17 mouse cellular contexts compared by ENCODE assay signal in genomic region chr10:109561094-109561493, GRCm38 (mm10).
A peak's percentile ranks its signal among the peaks of the same experiment; 100 is the strongest.
DNase-seq lines count a peak whose midpoint lies in the region; ATAC-seq lines count a peak whose summit lies in the region.
"Had no signal": no experiment of that assay in that cellular context is flagged by ENCODE, and none has a peak within 500 bp of the region (broad histone marks: within the 10 kb centered on the region; RNA-seq: fewer than 3 reads in every experiment).

No protein-coding gene starts in this region.

- no peaks in the 10 kb centered on the region for H3K9me3 ChIP-seq in kidney, embryonic 16.5 days (ENCODE audit: low read length)
- H3K9me3 ChIP-seq: embryonic facial prominence, embryonic 10.5 days; intestine, embryonic 15.5 days had no signal

- H3K27me3 ChIP-seq in kidney, embryonic 16.5 days (ENCODE audit: insufficient read depth, low read length), result no peaks in the 10 kb centered on the region
- H3K27me3 ChIP-seq: CH12.LX; intestine, embryonic 15.5 days had no signal

- no peak overlapping the region for H3K4me2 ChIP-seq in kidney, embryonic 16.5 days (replicated peaks; ENCODE audit: low read depth, low read length)
- H3K4me2 ChIP-seq: intestine, embryonic 15.5 days had no signal

- ATAC-seq in kidney, embryonic 16.5 days (ENCODE audit: low FRiP score, low TSS enrichment), result no peak
- ATAC-seq: intestine, embryonic 15.5 days; lung, postnatal 0 days had no signal

- 0% methylated on average over 1 of the region's 1 CpGs for WGBS in kidney, embryonic 16.5 days

- intact Hi-C loops in heart, postnatal 25 days (cut with DNase I), result no loop called here

- no peak overlapping the region for H3K9ac ChIP-seq in kidney, embryonic 16.5 days (replicated peaks; ENCODE audit: low read length)
- H3K9ac ChIP-seq: intestine, embryonic 15.5 days had no signal

- DNase-seq in adrenal gland, adult (ENCODE audit: inconsistent age in 2 of 2, low spot score in 1 of 2), result peak; percentile 23 to 77
- no peak for DNase-seq in adrenal gland, adult 18-20 months (ENCODE audit: low spot score in 2 of 2)
- peak; percentile 7 for DNase-seq in layer of hippocampus, adult 11-12 months (ENCODE audit: low spot score)
- no peak for DNase-seq in layer of hippocampus, adult 8-10 months (ENCODE audit: low spot score in 2 of 2)
- peak; percentile 7 for DNase-seq in testis, postnatal 14 days (ENCODE audit: low spot score)
- DNase-seq in testis, postnatal 10 days (ENCODE audit: low spot score), result no peak
- DNase-seq in heart, postnatal 25 days (ENCODE audit: low spot score), result no peak
- DNase-seq: cerebellum, adult 9-10 months; heart, postnatal 10 days; kidney, postnatal 36 days; liver had no signal

- no peak overlapping the region for H3K27ac ChIP-seq in kidney, embryonic 16.5 days (ENCODE audit: low read length)
- H3K27ac ChIP-seq: embryonic facial prominence, embryonic 10.5 days; intestine, embryonic 15.5 days had no signal

- no peaks in the 10 kb centered on the region for H3K4me1 ChIP-seq in kidney, embryonic 16.5 days (ENCODE audit: insufficient read depth, low read length)
- H3K4me1 ChIP-seq: embryonic facial prominence, embryonic 10.5 days; intestine, embryonic 15.5 days had no signal

- no peaks in the 10 kb centered on the region for H3K36me3 ChIP-seq in kidney, embryonic 16.5 days (ENCODE audit: insufficient read depth, low read length)
- H3K36me3 ChIP-seq: embryonic facial prominence, embryonic 10.5 days; intestine, embryonic 15.5 days had no signal

- H3K4me3 ChIP-seq in kidney, embryonic 16.5 days (ENCODE audit: low read length), result no peak overlapping the region
- H3K4me3 ChIP-seq: embryonic facial prominence, embryonic 10.5 days; intestine, embryonic 15.5 days; myocyte had no signal

Comparison
In these comparisons a context has a peak if more than half of its experiments do, and no peak if none do; other contexts are left out.
1. DNase-seq: peak in adrenal gland, adult (2 of 2), layer of hippocampus, adult 11-12 months (single experiment) and testis, postnatal 14 days (single experiment); none in adrenal gland, adult 18-20 months (0 of 2), layer of hippocampus, adult 8-10 months (0 of 2), testis, postnatal 10 days (single experiment) and heart, postnatal 25 days (single experiment).